Mouse (Mus musculus): Measurements from ENCODE around the gene Pcbp1. TPM values are rescaled to one million over a fixed set of nuclear protein-coding genes. Genes with fewer than 3 reads are reported as not detected.
A peak's percentile ranks its signal among the peaks of the same experiment; 100 is the strongest.

Pcbp1 gene
- polyA plus RNA-seq, 1 experiment from 2014 or later = 518 TPM

GRCm38 (mm10) chr6:86550587-86550986 is 24.5 kb upstream of the Pcbp1 start:
- no peak overlapping the region for H3K4me3 ChIP-seq (ENCODE audit: low read depth, low read length)
- peaks cover 9% of the 10 kb centered on the region for H3K36me3 ChIP-seq (ENCODE audit: control insufficient read depth, insufficient read depth, low read length)
- no peak for DNase-seq (ENCODE audit: low spot score)
- no peak for ATAC-seq (ENCODE audit: insufficient read depth, low FRiP score, low TSS enrichment)
- no peak overlapping the region for H3K9ac ChIP-seq (ENCODE audit: low read length)
- H3K27me3 ChIP-seq (ENCODE audit: control insufficient read depth, insufficient read depth, low read length) = no peaks in the 10 kb centered on the region
- no peaks in the 10 kb centered on the region for H3K9me3 ChIP-seq (ENCODE audit: control insufficient read depth, low read length)
- WGBS = 76% methylated on average over 1 of the region's 1 CpGs
- H3K27ac ChIP-seq (ENCODE audit: low read depth, low read length) = no peak overlapping the region
- H3K4me1 ChIP-seq (ENCODE audit: control insufficient read depth, insufficient read depth, low read length) = no peaks in the 10 kb centered on the region
- H3K4me2 ChIP-seq (ENCODE audit: low read depth) = no peak overlapping the region

DNA sequence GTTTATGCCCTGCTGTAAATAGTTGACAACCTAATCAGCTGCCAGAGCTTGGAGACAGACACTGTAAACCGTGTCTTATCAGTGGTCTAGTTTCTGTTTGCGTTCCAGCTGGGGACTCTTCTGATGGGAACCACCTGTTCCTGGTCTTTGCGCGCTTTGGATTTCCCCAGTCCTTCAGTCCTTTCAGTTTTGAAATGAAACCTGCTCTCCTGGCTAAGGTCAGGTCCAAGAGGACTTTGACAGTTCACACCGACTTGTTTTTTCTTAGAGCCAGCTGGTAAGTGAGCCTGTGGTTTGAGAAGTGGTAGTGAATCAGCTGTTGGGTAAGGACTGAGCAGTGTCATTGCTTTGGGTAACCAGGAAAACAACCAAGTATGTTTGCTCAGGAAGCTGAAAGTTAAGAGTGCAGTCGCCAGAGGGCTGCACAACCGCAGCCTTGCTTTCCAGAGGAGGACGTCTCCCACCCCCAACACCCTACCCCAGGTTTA is 21.8 kb upstream of the Pcbp1 start:
- peaks cover 9% of the 10 kb centered on the region for H3K36me3 ChIP-seq (ENCODE audit: control insufficient read depth, insufficient read depth, low read length)
- WGBS = 87% methylated on average over 8 of the region's 8 CpGs
- H3K4me2 ChIP-seq (ENCODE audit: low read depth) = no peak overlapping the region
- H3K4me1 ChIP-seq (ENCODE audit: control insufficient read depth, insufficient read depth, low read length) = no peaks in the 10 kb centered on the region
- no peak for ATAC-seq (ENCODE audit: insufficient read depth, low FRiP score, low TSS enrichment)
- H3K9me3 ChIP-seq (ENCODE audit: control insufficient read depth, low read length) = no peaks in the 10 kb centered on the region
- H3K27me3 ChIP-seq (ENCODE audit: control insufficient read depth, insufficient read depth, low read length) = no peaks in the 10 kb centered on the region
- DNase-seq (ENCODE audit: low spot score) = no peak
- no peak overlapping the region for H3K4me3 ChIP-seq (ENCODE audit: low read depth, low read length)
- no peak overlapping the region for H3K9ac ChIP-seq (ENCODE audit: low read length)
- no peak overlapping the region for H3K27ac ChIP-seq (ENCODE audit: low read depth, low read length)

DNA sequence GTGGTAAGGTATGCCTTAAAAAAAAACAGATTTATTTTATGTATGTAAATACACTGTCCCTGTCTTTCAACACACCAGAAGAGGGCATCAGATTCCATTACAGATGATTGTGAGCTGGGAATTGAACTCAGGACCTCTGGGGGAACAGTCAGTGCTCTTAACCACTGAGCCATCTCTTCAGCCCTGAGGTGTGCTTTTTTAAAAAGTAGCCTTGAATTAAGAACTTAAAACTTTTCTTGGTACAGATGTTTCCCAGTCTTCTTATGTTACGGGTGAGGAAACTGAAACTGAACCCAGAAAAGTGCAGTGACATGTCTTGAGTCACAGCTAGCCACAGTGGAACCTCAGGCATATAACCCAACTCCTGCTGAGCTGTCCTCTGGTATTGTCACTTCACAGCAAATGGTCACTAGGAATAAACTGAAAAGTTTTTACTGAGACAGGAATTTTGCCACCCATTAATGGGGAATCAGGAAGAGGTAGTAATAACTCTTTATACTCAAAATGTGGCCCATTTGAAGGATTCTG is 21.2 kb upstream of the Pcbp1 start:
- Histone ChIP-seq H3K9me3 (ENCODE audit: control insufficient read depth, low read length) (no peaks in the 10 kb centered on the region), H3K27me3 (ENCODE audit: control insufficient read depth, insufficient read depth, low read length) (no peaks in the 10 kb centered on the region), H3K4me2 (ENCODE audit: low read depth) (no peak overlapping the region), H3K4me1 (ENCODE audit: control insufficient read depth, insufficient read depth, low read length) (no peaks in the 10 kb centered on the region), H3K9ac (ENCODE audit: low read length) (no peak overlapping the region), H3K4me3 (ENCODE audit: low read depth, low read length) (no peak overlapping the region), H3K27ac (ENCODE audit: low read depth, low read length) (no peak overlapping the region), H3K36me3 (ENCODE audit: control insufficient read depth, insufficient read depth, low read length) (peaks cover 9% of the 10 kb centered on the region)
- 89% methylated on average over 1 of the region's 1 CpGs for WGBS
- no peak for DNase-seq (ENCODE audit: low spot score)
- no peak for ATAC-seq (ENCODE audit: insufficient read depth, low FRiP score, low TSS enrichment)

DNA sequence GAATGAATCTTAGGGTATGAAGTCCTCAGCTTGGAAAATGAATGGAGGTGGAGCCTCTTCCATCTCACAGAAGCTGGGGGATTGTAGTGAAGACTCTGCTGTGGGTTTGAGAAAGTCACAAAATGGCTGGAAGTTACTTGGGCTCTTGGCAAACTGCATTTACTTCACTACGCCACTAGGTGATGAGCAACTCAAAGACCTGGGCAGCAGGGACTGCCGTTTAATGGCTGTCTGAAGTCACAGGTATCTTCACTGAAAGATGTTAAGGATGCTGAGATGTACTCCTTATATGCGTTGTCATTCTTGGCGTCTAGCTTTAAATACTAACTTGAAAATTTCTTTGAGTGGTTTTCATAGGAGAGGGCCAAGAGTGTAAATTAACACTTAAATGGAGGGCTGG is 19.1 kb upstream of the Pcbp1 start:
- Histone ChIP-seq H3K27ac (ENCODE audit: low read depth, low read length) (no peak overlapping the region), H3K9me3 (ENCODE audit: control insufficient read depth, low read length) (no peaks in the 10 kb centered on the region), H3K4me1 (ENCODE audit: control insufficient read depth, insufficient read depth, low read length) (no peaks in the 10 kb centered on the region), H3K4me3 (ENCODE audit: low read depth, low read length) (no peak overlapping the region), H3K4me2 (ENCODE audit: low read depth) (no peak overlapping the region), H3K27me3 (ENCODE audit: control insufficient read depth, insufficient read depth, low read length) (no peaks in the 10 kb centered on the region), H3K36me3 (ENCODE audit: control insufficient read depth, insufficient read depth, low read length) (no peaks in the 10 kb centered on the region; the same call in 1 of the 2 replicates), H3K9ac (ENCODE audit: low read length) (no peak overlapping the region)
- 74% methylated on average over 4 of the region's 4 CpGs for WGBS
- DNase-seq (ENCODE audit: low spot score) (peak; percentile 27), ATAC-seq (ENCODE audit: insufficient read depth, low FRiP score, low TSS enrichment) (no peak)

DNA sequence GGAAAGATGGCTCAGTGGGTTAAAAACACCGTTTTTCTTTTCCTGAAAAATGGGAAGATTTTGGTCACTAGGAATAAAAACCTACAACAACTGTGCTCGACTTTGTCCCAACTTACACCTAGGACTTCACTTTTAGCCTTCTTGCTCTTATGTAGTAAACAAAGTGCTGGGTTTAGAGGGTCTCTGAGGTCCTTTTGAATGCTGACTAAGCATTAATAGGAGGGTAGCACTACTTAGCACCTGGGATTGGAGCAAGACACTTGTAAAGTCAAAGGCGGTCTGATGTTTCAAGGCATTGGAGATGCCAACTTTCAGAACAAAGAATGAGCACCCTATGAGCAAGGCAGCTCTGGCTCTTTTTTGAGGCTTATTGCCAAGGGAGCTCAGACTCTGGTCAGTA is 17.7 kb upstream of the Pcbp1 start:
- WGBS = 94% methylated on average over 3 of the region's 3 CpGs
- Histone ChIP-seq H3K4me2 (ENCODE audit: low read depth) (no peak overlapping the region), H3K9ac (ENCODE audit: low read length) (no peak overlapping the region), H3K27me3 (ENCODE audit: control insufficient read depth, insufficient read depth, low read length) (no peaks in the 10 kb centered on the region), H3K36me3 (ENCODE audit: control insufficient read depth, insufficient read depth, low read length) (no peaks in the 10 kb centered on the region; the same call in 1 of the 2 replicates), H3K4me1 (ENCODE audit: control insufficient read depth, insufficient read depth, low read length) (no peaks in the 10 kb centered on the region), H3K4me3 (ENCODE audit: low read depth, low read length) (no peak overlapping the region), H3K9me3 (ENCODE audit: control insufficient read depth, low read length) (no peaks in the 10 kb centered on the region), H3K27ac (ENCODE audit: low read depth, low read length) (no peak overlapping the region)
- DNase-seq (ENCODE audit: low spot score) (no peak), ATAC-seq (ENCODE audit: insufficient read depth, low FRiP score, low TSS enrichment) (no peak)

- ATAC-seq (ENCODE audit: insufficient read depth, low FRiP score, low TSS enrichment) (no peak), DNase-seq (ENCODE audit: low spot score) (no peak)
- H3K4me1 ChIP-seq (ENCODE audit: control insufficient read depth, insufficient read depth, low read length) = no peaks in the 10 kb centered on the region
- H3K4me2 ChIP-seq (ENCODE audit: low read depth) = no peak overlapping the region
- no peaks in the 10 kb centered on the region for H3K27me3 ChIP-seq (ENCODE audit: control insufficient read depth, insufficient read depth, low read length)
- 97% methylated on average over 13 of the region's 13 CpGs for WGBS
- no peak overlapping the region for H3K27ac ChIP-seq (ENCODE audit: low read depth, low read length)
- H3K4me3 ChIP-seq (ENCODE audit: low read depth, low read length) = no peak overlapping the region
- no peak overlapping the region for H3K9ac ChIP-seq (ENCODE audit: low read length)
- H3K9me3 ChIP-seq (ENCODE audit: control insufficient read depth, low read length) = no peaks in the 10 kb centered on the region
- H3K36me3 ChIP-seq (ENCODE audit: control insufficient read depth, insufficient read depth, low read length) = no peaks in the 10 kb centered on the region; the same call in 1 of the 2 replicates
These were observed 16.9 kb upstream of the Pcbp1 start for GRCm38 (mm10) chr6:86543060-86543459.

GRCm38 (mm10) chr6:86541650-86542049 is 15.5 kb upstream of the Pcbp1 start:
- Histone ChIP-seq H3K4me3 (ENCODE audit: low read depth, low read length) (no peak overlapping the region), H3K4me2 (ENCODE audit: low read depth) (no peak overlapping the region), H3K27ac (ENCODE audit: low read depth, low read length) (no peak overlapping the region), H3K9me3 (ENCODE audit: control insufficient read depth, low read length) (no peaks in the 10 kb centered on the region), H3K27me3 (ENCODE audit: control insufficient read depth, insufficient read depth, low read length) (no peaks in the 10 kb centered on the region), H3K36me3 (ENCODE audit: control insufficient read depth, insufficient read depth, low read length) (peaks cover 2% of the 10 kb centered on the region), H3K9ac (ENCODE audit: low read length) (no peak overlapping the region), H3K4me1 (ENCODE audit: control insufficient read depth, insufficient read depth, low read length) (no peaks in the 10 kb centered on the region)
- DNase-seq (ENCODE audit: low spot score) (no peak), ATAC-seq (ENCODE audit: insufficient read depth, low FRiP score, low TSS enrichment) (no peak)
- WGBS = 85% methylated on average over 2 of the region's 2 CpGs

DNA sequence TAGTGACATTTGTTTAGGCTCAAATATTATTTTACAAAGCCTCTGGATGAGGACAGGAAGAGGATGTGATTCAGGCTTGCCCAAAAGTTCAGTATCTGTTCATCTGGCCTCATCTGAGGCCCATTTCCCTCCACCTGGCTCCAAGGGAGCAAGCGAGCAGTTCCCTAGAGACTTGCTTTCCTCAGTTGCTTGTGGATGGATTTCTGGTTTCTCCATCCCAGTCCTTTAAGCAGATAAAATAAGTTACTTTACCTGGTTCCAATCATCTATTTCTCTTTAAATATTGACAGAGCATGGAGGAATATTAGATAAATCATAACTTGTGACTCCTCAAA is 2.3 kb upstream of the Pcbp1 start:
- Histone ChIP-seq H3K27me3 (ENCODE audit: control insufficient read depth, insufficient read depth, low read length) (no peaks in the 10 kb centered on the region), H3K9ac (ENCODE audit: low read length) (no peak overlapping the region), H3K4me3 (ENCODE audit: low read depth, low read length) (no peak overlapping the region), H3K9me3 (ENCODE audit: control insufficient read depth, low read length) (no peaks in the 10 kb centered on the region), H3K4me2 (ENCODE audit: low read depth) (no peak overlapping the region), H3K36me3 (ENCODE audit: control insufficient read depth, insufficient read depth, low read length) (0 out of 2 replicates have a peak, but pooled peaks cover 6% of the 10 kb centered on the region), H3K4me1 (ENCODE audit: control insufficient read depth, insufficient read depth, low read length) (peaks cover 7% of the 10 kb centered on the region), H3K27ac (ENCODE audit: low read depth, low read length) (no peak overlapping the region)
- 73% methylated on average over 1 of the region's 1 CpGs for WGBS
- no peak for ATAC-seq (ENCODE audit: insufficient read depth, low FRiP score, low TSS enrichment)
- DNase-seq (ENCODE audit: low spot score) = no peak

DNA sequence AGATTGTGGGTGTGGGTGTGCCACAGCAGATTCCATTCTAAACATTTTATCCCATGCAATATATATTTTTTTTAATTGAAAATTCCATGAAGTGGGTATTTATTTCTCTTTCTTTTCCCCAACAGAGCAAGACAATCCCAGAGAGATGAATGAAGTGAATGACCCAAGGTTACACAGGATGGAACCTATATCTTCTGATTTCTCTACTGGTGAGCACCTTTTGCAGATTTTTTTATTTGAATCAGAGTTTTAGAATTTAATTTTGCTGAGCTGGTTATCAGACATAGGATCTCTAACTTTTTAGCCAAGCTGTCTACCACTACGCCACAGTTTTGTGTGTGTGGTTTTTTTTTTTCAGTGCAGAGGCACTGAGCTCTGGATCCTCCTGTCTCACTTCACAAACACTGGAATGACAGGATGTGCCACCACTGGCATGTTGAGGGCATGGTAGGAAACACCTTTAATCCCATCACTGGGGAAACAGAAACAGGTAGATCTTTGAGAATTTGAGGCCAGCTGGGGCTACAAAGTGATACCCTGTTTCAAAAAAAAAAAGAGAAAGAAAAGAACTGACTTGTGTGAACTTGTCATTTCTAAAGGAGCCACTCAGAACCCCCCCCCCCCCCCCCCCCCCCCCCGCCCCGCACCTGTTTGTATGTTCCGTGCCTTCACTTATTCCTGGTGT is 1.8 kb upstream of the Pcbp1 start:
- H3K4me1 ChIP-seq (ENCODE audit: control insufficient read depth, insufficient read depth, low read length) = peaks cover 10% of the 10 kb centered on the region
- H3K36me3 ChIP-seq (ENCODE audit: control insufficient read depth, insufficient read depth, low read length) = 0 out of 2 replicates have a peak, but pooled peaks cover 4% of the 10 kb centered on the region
- H3K27me3 ChIP-seq (ENCODE audit: control insufficient read depth, insufficient read depth, low read length) = no peaks in the 10 kb centered on the region
- no peaks in the 10 kb centered on the region for H3K9me3 ChIP-seq (ENCODE audit: control insufficient read depth, low read length)
- ATAC-seq (ENCODE audit: insufficient read depth, low FRiP score, low TSS enrichment) = no peak
- peak overlapping the region; percentile 100 for H3K27ac ChIP-seq (ENCODE audit: low read depth, low read length)
- peak overlapping the region; percentile 87 for H3K4me2 ChIP-seq (ENCODE audit: low read depth)
- peak overlapping the region; percentile 99; the same call in 1 of the 2 replicates for H3K4me3 ChIP-seq (ENCODE audit: low read depth, low read length)
- H3K9ac ChIP-seq (ENCODE audit: low read length) = peak overlapping the region; percentile 99
- DNase-seq (ENCODE audit: low spot score) = no peak
- WGBS = 89% methylated on average over 2 of the region's 4 CpGs

Data from neural tube, embryonic 11.5 days (tissue).